Mouse (Mus musculus) testis, postnatal 14 days (tissue): ENCODE results near the gene Tada2a.

Experiments used
- DNase-seq: peaks from one replicate; pipeline ENCODE4 v3.0.0; 2021; ENCODE audit warnings: low spot score

Gene Tada2a

DNA sequence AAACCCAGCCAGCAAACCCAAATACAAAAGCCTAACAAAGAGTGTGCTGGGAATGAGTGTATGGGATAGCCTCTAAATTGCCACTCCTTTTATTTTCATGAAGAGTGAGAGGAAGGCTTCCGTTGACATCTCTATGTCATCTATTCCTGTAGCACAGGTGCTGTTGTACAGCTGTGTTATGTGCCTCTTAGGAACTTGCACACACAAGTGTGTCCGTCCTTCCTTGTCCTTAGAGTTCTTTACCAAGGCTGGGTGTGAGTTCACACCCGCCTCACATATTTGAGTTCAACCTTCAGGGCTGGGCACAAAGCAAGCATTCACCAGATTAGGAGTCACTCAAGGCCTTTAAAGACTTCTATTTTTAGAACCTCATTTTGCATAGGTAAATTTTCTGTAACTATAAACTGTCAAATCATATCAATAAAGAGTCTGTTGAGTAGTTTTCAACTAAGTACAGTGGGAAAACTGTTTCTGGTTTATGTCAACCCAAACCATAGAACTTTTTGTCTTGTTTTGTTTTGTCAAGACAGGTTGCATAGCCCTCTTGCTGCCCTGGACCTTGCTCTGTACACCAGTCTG lies 65.7 kb downstream of the Tada2a start:
- no peak for DNase-seq

DNA sequence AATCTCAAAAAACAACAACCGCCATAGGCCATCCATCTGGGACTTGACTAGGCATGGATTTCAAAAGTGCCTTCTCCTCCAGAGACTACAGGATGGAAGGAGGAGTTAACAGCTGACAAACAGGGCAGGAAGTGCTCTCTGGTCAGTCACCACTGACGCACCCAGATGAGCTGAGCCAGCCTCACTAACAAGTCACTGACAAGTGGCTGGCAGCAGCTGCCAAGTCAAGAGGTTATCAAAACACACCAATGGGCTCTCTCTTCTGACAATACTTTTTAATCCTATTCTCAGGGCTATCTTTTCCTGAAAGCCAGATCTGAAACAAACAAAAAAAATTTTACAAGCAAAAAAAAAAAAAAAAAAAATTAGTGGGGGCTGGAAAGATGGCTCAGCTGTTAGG lies 66.6 kb downstream of the Tada2a start:
- no peak for DNase-seq

DNA sequence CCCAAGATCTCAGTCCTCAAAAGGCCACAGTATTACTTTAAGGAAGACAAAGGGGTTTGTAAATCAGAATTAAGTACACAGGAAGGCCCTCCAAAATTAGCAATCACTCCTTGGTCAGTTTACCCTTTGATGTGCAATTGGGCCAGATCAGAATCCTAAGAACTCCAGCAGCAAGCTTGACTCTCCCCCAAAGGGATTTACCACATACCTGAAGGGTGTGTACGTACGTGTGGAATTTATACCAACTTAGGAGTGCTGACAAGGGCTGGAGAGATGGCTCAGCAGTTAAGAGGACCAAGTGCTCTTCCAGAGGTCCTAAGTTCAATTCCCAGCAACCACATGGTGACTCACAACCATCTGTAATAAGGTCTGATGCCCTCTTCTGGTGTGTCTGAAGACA lies 67.5 kb downstream of the Tada2a start:
- DNase-seq = no peak

DNA sequence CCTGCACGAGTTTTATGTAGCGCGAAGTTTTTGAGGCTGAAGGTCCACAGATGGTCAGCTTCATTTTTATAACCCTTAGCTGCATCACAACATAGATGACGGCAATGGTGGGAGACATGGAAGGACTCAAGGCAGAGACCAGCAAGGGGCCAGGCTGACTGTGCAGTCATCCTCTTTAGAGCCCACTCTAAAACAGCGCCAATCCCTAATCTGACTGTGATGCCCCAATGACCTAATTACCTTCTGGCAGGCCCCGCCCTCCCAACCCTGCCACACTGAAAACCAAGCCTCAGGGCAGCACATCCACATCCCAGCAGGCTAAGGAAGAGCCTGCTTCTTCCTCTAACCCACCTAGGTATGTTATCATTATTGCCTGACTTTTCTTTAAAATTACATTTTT lies 68.8 kb downstream of the Tada2a start:
- DNase-seq = no peak

DNA sequence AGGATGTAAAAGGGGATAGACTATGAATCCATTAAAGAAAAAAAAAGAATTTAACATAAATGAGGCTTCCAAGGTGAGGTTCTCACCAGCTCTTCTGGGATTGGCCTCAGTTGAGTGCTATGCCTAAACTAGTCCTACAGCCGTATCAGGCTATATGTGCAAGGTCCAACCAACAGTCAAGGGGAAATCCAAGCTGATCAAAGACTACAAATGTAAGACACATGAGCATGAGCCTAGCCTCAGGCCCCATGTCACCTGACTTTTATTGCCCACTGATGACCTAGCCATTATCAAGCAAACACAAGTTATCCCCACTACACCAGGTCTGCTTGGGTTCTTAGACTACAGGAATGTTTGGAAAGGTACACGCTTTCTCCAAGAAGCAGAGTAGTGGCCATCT lies 69.6 kb downstream of the Tada2a start:
- DNase-seq = no peak

DNA sequence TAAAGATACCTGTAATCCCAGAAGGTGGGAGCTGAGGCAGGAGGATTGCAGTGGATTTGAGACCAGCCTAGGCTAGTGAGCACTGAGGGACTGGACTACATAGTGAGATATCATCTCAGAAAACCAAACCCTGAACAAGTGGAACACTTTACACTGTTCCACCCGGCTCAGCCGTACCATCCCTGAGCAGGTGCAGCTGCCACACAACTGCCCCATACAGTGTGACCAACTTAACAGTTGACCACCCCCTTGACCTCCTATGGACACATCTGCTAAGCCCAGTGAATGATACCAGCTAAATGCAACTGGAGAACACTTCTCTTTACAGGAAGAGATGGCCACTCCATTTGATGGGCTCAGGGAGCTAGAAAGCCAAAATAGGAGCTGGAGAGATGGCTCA lies 72.0 kb downstream of the Tada2a start:
- DNase-seq = no peak

DNA sequence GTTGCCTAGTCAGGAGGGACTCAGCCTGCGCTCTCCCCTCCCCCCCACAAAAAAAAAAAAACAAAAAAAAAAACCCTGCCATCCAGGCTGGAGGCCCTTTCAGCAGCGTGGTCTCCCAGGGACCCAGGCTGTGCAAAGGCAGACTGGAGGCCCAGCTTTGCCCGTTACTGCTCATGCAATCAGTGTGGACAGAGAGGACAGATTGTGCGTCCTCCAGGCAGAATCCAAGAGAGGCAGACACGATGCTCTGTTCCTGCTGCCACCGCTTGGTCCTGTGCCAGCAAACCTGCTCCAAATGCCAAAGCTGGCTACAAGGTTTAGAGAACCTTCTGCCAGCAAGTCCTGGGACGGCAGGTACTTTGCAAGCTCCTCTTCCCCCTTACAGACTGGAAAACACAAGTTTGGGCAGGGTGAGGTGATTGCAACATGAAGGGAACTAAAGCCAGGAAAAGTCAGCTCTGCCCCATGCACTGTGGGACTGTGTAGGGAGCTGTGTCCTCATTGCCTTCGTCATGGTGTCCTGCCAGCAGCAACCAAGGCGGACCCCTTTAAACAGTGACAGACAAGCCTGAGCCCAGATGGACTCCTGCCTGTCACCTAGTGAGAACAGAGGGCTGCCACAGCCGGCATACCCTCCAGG lies 75.8 kb downstream of the Tada2a start:
- DNase-seq = peak; percentile 24

DNA sequence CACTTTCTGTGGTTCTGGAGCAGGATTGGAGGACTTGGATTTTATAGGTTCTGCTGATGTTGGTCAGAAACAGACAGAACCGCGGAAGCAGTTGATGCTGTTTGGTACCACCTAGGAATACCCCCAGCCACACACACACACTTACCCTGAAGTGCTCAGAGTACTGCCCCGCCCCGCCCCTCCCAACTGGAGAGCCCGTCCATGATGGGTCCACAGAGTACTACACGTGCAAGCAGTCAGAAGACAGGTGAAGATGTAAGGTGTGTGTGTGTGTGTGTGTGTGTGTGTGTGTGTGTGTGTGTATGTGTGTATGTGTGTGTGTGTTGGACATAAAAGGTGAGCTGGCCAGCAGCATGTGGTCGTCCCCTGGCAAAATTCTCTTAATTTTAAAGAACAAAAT lies 76.3 kb downstream of the Tada2a start:
- no peak for DNase-seq

DNA sequence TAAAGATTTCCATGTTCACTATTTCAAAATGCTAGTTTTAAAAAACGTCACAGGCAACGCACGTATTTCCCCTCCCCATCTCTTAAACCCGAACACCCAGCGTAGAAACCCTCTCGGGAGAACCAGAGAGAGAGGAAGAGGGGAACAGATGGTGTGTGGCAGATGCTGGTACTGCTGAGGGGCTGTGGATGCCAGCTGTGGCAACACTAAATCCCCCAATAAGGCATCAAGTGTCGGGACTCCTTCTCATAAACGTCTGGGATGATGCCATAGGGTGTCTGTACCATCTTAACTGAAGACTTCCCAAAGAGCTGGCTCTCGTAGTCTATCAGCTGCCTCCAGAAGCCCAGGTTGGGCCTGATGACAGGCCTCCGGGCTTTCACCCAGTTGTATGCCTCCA lies 81.0 kb downstream of the Tada2a start:
- no peak for DNase-seq

DNA sequence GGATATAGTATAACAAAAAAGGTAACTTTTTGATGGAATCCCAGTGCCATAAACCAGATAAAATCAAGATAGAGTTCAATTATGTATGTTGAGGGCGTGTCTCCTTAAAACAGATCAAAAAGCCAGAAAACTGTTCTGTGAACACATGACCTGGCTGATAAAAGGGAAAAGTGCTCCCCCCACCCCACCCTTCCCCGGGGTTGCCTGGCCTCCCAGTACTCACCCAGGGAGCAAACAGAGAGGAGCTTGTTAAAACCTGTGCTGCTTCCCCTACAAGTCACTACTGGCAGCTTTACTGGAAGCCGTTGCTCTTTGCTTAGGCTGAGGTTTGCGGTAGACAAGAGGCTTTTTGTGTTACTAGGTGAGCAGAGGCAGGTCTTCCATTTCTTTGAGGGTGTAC lies 82.1 kb downstream of the Tada2a start:
- no peak for DNase-seq

DNA sequence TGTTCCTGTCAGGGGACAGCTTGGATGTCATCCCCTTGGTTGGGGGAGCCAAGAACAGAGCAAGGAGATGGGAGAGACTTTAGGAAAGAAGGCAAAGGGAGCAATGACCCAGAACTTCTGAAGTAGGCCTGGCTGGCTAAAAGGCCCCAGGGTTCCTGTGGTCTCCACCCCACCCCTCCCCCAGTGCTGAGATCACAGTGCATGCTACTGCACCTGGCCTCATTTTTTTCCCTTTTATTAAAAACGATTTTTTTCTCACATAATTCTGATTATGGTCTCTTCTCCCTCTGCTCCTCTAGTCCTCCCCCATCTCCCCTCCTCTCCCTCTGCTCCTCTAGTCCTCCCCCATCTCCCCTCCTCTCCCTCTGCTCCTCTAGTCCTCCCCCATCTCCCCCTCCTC lies 84.4 kb downstream of the Tada2a start:
- DNase-seq = no peak

DNA sequence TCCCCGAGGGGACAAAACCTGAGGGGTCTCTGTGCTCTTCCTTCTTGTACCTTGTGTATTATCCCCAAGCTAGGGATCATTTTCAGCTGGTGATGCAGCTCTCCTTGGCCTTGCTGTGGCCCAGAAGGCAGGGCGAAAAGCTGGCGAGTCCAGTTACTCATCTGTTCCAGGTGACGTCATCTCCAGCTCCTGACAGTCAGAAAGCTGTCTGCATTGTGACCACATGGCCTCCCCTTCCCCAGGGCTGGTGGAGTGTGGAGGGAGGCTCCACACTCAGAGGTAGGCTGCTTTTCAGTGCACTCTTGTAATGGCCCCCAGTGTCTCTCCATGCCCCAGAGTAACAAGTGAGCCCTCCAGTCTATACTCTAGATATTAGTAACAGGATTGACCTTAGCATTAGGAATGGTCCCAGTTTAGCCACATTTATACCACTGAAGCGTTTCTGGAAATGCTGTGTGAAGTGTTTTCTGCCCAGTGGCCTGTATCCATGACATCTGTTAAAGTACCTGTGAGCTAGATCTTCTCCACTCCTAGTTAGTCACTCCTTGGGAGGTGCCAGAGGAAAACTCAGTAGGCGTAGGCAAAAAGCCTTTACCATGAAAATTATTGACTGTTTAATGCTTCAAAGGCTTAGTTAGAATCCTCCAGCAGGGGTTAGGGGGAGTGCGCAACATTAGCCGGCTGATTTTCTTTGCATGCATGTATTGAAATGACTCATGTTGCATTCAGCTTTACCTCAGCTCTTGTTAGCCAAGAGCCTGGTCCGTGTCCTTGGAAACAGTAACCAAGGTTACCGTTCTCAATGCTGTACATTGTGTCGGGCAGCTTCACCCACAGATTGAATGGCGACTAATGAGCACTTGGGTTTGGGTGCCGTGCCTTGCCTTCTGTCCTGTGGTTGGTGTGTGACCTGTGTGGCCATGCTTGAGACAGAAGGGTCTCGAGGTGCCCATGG lies 86.3 kb downstream of the Tada2a start:
- no peak for DNase-seq

DNA sequence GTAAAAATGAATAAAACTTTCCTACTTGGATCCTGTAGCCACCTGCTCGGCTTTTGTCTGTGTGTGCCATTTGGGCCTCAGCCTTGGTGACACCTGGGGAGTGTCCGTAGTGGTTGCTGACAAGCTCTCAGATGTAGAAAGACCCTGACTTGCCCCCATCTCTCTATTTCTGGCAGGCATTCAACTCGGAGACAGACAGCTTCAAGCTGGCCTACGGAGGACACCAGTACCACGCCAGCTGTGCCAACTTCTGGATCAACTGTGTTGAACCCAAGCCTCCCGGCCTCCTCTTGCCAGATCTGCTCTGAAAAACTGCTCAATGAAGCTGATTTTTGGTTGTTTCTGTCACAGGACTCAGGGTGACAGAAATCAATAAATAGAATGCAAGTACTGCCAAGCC lies 88.8 kb downstream of the Tada2a start:
- DNase-seq = no peak

DNA sequence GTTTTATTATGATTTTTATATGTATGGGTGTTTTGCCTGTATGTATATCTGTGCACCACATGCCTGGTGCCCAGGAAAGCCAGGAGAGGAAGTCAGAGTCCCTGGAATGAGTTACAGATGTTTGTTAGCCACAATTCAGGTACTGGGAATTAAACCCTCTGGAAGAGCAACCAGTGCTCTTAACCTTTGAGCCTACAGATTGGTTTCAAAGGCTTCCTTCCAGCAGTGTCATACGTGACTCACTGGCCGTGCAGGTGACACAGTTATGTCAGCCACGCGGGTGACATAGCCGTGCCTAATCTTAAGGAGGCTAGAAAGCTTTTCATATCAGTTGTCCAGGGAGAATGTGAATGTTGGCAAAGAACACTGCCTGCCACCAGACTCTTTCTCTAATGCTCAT lies 95.7 kb downstream of the Tada2a start:
- DNase-seq = no peak

DNA sequence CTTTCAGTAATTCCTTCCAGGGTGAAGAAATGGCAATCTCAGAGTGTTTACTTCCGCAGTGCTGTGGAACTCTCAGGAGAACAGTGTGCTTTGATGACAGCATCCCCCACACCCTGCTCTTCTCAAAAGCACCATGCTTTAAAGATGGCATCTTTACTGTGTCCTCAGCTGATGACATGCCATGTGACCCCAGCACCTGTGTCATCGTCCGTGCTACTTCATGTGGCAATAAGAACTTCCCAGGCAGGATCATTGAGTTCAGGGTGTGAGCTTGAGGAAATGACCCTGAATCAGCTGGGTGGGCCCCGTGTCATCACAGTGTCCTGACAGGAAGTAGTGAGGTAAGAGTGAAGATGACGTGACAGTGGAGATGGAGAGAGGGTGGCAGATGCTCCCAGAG lies 96.8 kb downstream of the Tada2a start:
- no peak for DNase-seq

DNA sequence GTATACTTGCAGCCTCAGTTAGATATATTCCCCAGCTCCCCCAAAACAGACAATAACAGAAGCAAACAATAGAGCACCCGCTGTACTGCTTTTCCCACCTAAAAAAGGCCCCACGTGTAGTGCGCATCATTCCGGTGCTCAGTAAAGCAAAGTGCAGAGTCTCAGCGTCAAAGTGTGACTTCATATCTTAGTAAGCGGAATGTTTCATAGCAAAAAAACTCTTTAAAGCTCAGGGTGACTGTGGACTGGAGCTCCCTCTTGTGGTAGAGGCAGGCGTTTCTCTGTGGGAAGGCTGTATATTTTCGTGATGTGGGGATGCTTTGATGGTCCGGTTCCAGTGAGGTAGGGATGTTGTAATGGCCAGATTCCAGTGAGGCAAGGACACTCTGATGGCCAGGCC lies 97.4 kb downstream of the Tada2a start:
- no peak for DNase-seq
